In genomic region chr14:28653059-28653930, GRCm38 (mm10) we compare ENCODE assay signal across 23 mouse cellular contexts.
DNase-seq lines count a peak whose midpoint lies in the region; ATAC-seq and TF ChIP-seq lines count a peak whose summit lies in the region.
"Had no signal": no experiment of that assay in that cellular context is flagged by ENCODE, and none has a peak within 500 bp of the region (broad histone marks: within the 10 kb centered on the region; RNA-seq: fewer than 3 reads in every experiment).

No protein-coding gene starts in this region.

- peak; percentile 70 for DNase-seq in heart, adult 11 months
- no peak for DNase-seq in heart, adult 9 months (ENCODE audit: low spot score in 2 of 2)
- peak; percentile 13 to 41 for DNase-seq in kidney, postnatal 36 days
- DNase-seq in liver, embryonic 14.5 days (ENCODE audit: low read depth in 3 of 3, low spot score in 3 of 3) = peak in 2 of 3 experiments; percentile 5 to 11
- no peak for DNase-seq in cerebellum, postnatal 25 days
- DNase-seq: adrenal gland, postnatal 25 days; cerebellum, adult 9-10 months; gastrocnemius, postnatal 14 days; heart, adult 18-20 months; heart, postnatal 36 days; lung, adult 18-20 months; lung, postnatal 10 days; thymus, postnatal 25 days had no signal

- no peak overlapping the region for H3K4me3 ChIP-seq in kidney, embryonic 15.5 days (replicated peaks)
- no peak overlapping the region for H3K4me3 ChIP-seq in liver, embryonic 14.5 days (ENCODE audit: insufficient read depth in 1 of 2, low read depth in 2 of 2, low read length in 2 of 2)
- no peak overlapping the region for H3K4me3 ChIP-seq in intestine, embryonic 16.5 days (ENCODE audit: low read length)
- H3K4me3 ChIP-seq: embryonic facial prominence, embryonic 10.5 days; forebrain, embryonic 15.5 days; heart, embryonic 15.5 days; limb, embryonic 12.5 days; midbrain, embryonic 10.5 days; neural tube, embryonic 15.5 days; stomach, embryonic 15.5 days had no signal

- H3K4me2 ChIP-seq in kidney, embryonic 15.5 days = no peak overlapping the region
- H3K4me2 ChIP-seq in liver, embryonic 14.5 days (ENCODE audit: low read depth) = no peak overlapping the region
- no peak overlapping the region for H3K4me2 ChIP-seq in intestine, embryonic 16.5 days (ENCODE audit: low read depth, low read length)
- H3K4me2 ChIP-seq: forebrain, embryonic 15.5 days; heart, embryonic 15.5 days; hindbrain, embryonic 14.5 days; limb, embryonic 12.5 days; neural tube, embryonic 15.5 days; stomach, embryonic 15.5 days had no signal

- TF ChIP-seq CTCF in liver, embryonic 14.5 days (IDR thresholded peaks at IDR 0.05; ENCODE audit: low read depth) = no peak

- no peaks in the 10 kb centered on the region for H3K27me3 ChIP-seq in kidney, embryonic 15.5 days
- no peaks in the 10 kb centered on the region for H3K27me3 ChIP-seq in liver, embryonic 14.5 days (ENCODE audit: control insufficient read depth, insufficient read depth, low read length)
- H3K27me3 ChIP-seq in intestine, embryonic 16.5 days (replicated peaks; ENCODE audit: control insufficient read depth, insufficient read depth, low read length) = no peaks in the 10 kb centered on the region
- H3K27me3 ChIP-seq: forebrain, embryonic 15.5 days; heart, embryonic 15.5 days; limb, embryonic 12.5 days; neural tube, embryonic 15.5 days; stomach, embryonic 15.5 days had no signal

- H3K4me1 ChIP-seq in kidney, embryonic 15.5 days = peaks cover 8% of the 10 kb centered on the region; the same call in 1 of the 2 replicates
- H3K4me1 ChIP-seq in liver, embryonic 14.5 days (replicated peaks; ENCODE audit: control insufficient read depth in 2 of 2, insufficient read depth in 2 of 2, low read length in 1 of 2) = peaks cover 0 to 3% of the 10 kb centered on the region in 2 experiments; a peak in 1 of 4 replicates
- H3K4me1 ChIP-seq in intestine, embryonic 16.5 days (ENCODE audit: control insufficient read depth, insufficient read depth, low read length) = no peaks in the 10 kb centered on the region
- H3K4me1 ChIP-seq: forebrain, embryonic 15.5 days; heart, embryonic 15.5 days; neural tube, embryonic 15.5 days; stomach, embryonic 15.5 days had no signal

- H3K27ac ChIP-seq in kidney, embryonic 15.5 days = peak overlapping the region; percentile 67
- H3K27ac ChIP-seq in liver, embryonic 14.5 days = no peak overlapping the region
- no peak overlapping the region for H3K27ac ChIP-seq in intestine, embryonic 16.5 days (ENCODE audit: low read length)
- H3K27ac ChIP-seq: embryonic facial prominence, embryonic 10.5 days; forebrain, embryonic 15.5 days; heart, embryonic 15.5 days; hindbrain, embryonic 14.5 days; limb, embryonic 12.5 days; midbrain, embryonic 10.5 days; neural tube, embryonic 15.5 days; stomach, embryonic 15.5 days had no signal

- 59% methylated on average over 10 of the region's 10 CpGs for WGBS in kidney, embryonic 15.5 days
- WGBS in liver, embryonic 14.5 days (ENCODE audit: insufficient replicate concordance) = 52% methylated on average over 10 of the region's 10 CpGs
- 65% methylated on average over 10 of the region's 10 CpGs for whole genome bisulfite sequencing in intestine, embryonic 16.5 days

- no peaks in the 10 kb centered on the region for H3K36me3 ChIP-seq in kidney, embryonic 15.5 days
- H3K36me3 ChIP-seq in liver, embryonic 14.5 days (replicated peaks; ENCODE audit: control insufficient read depth, insufficient read depth, low read depth) = no peaks in the 10 kb centered on the region
- no peaks in the 10 kb centered on the region for H3K36me3 ChIP-seq in intestine, embryonic 16.5 days (ENCODE audit: control insufficient read depth, insufficient read depth, low read length)
- H3K36me3 ChIP-seq: embryonic facial prominence, embryonic 10.5 days; forebrain, embryonic 15.5 days; heart, embryonic 15.5 days; limb, embryonic 12.5 days; midbrain, embryonic 10.5 days; neural tube, embryonic 15.5 days; stomach, embryonic 15.5 days had no signal

- 0 out of 2 replicates have a peak, but pooled peaks cover 3% of the 10 kb centered on the region for H3K9me3 ChIP-seq in kidney, embryonic 15.5 days (replicated peaks)
- H3K9me3 ChIP-seq in liver, embryonic 14.5 days (ENCODE audit: control insufficient read depth, low read length) = no peaks in the 10 kb centered on the region
- no peaks in the 10 kb centered on the region for H3K9me3 ChIP-seq in intestine, embryonic 16.5 days (ENCODE audit: control insufficient read depth, low read length)
- H3K9me3 ChIP-seq: embryonic facial prominence, embryonic 10.5 days; forebrain, embryonic 15.5 days; heart, embryonic 15.5 days; limb, embryonic 12.5 days; midbrain, embryonic 10.5 days; neural tube, embryonic 15.5 days; stomach, embryonic 15.5 days had no signal

- no peak overlapping the region for H3K9ac ChIP-seq in kidney, embryonic 15.5 days
- H3K9ac ChIP-seq in liver, embryonic 14.5 days (replicated peaks) = no peak overlapping the region
- no peak overlapping the region for H3K9ac ChIP-seq in intestine, embryonic 16.5 days (ENCODE audit: low read depth, low read length)
- H3K9ac ChIP-seq: forebrain, embryonic 15.5 days; heart, embryonic 15.5 days; hindbrain, embryonic 14.5 days; limb, embryonic 12.5 days; neural tube, embryonic 15.5 days; stomach, embryonic 15.5 days had no signal

- no peak for TF ChIP-seq EP300 in liver, embryonic 14.5 days (IDR thresholded peaks at IDR 0.05; ENCODE audit: low read depth)

- peak; percentile 83 for ATAC-seq in kidney, embryonic 15.5 days (replicated peaks; ENCODE audit: low FRiP score)
- ATAC-seq in liver, embryonic 14.5 days (ENCODE audit: insufficient read depth) = no peak
- ATAC-seq in intestine, embryonic 16.5 days = no peak
- ATAC-seq: forebrain, embryonic 15.5 days had no signal

Comparison
In these comparisons a context has a peak if more than half of its experiments do, and no peak if none do; other contexts are left out.
1. DNase-seq: peak in heart, adult 11 months (single experiment), kidney, postnatal 36 days (2 of 2) and liver, embryonic 14.5 days (2 of 3); none in heart, adult 9 months (0 of 2) and cerebellum, postnatal 25 days (0 of 2).